Mouse (Mus musculus): Measurements from ENCODE around the gene Tex36.

GRCm38 (mm10) chr7:133608631-133609340, 6.8 kb upstream of the Tex36 start:
- no peak for TF ChIP-seq CTCF (IDR thresholded peaks at IDR 0.05; ENCODE audit: low read depth, low read length)
- no peak for TF ChIP-seq POLR2A (IDR thresholded peaks at IDR 0.05; ENCODE audit: extremely low read depth, insufficient read depth, low read length)

Measured in liver, adult 2 months (tissue).